Mouse (Mus musculus) embryonic facial prominence, embryonic 12.5 days (tissue): ENCODE measurements at regions not wholly inside any gene's neighbourhood (a gene's known extent, or its start where the extent isn't known, plus 50 kb on each side); places are given as distances from the start of the nearest gene placed in this dataset.

Source experiments
- ATAC-seq: fragments of 200-750 bp; cut with Nextera tagmentation; 2 replicates; pipeline ENCODE4 v1.8.0; 2017; ENCODE audit not compliant: insufficient number of reproducible peaks, insufficient read depth, low FRiP score, low TSS enrichment
- H3K27ac ChIP-seq: fragments of 300-500 bp; sonication (generic); 2 replicates; pipeline ENCODE4 v1.5.1; 2016; ENCODE audit warnings: mild to moderate bottlenecking
- H3K27me3 ChIP-seq: fragments of 300-500 bp; sonication (generic); 2 replicates; pipeline ENCODE4 v1.6.1; 2016; ENCODE audit warnings: mild to moderate bottlenecking, moderate library complexity
- H3K36me3 ChIP-seq: fragments of 300-500 bp; sonication (generic); 2 replicates; pipeline ENCODE4 v1.6.1; 2016; ENCODE audit warnings: mild to moderate bottlenecking
- H3K4me1 ChIP-seq: fragments of 300-500 bp; sonication (generic); 2 replicates; pipeline ENCODE4 v1.6.1; 2016
- H3K4me2 ChIP-seq: fragments of 300-500 bp; sonication (generic); replicated peaks from 2 replicates; pipeline ENCODE4 v1.6.1; 2016; ENCODE audit warnings: mild to moderate bottlenecking, moderate library complexity
- H3K4me3 ChIP-seq: fragments of 300-500 bp; sonication (generic); 2 replicates; pipeline ENCODE4 v1.5.1; 2016; ENCODE audit warnings: mild to moderate bottlenecking
- H3K9ac ChIP-seq: fragments of 300-500 bp; sonication (generic); 2 replicates; pipeline ENCODE4 v1.6.1; 2016; ENCODE audit warnings: mild to moderate bottlenecking, moderate library complexity
- H3K9me3 ChIP-seq: fragments of 300-500 bp; sonication (generic); 2 replicates; pipeline ENCODE4 v1.6.1; 2016; ENCODE audit warnings: mild to moderate bottlenecking, moderate library complexity
- WGBS: fragments of 180-500 bp; shearing (Covaris S2); methylation state at CpG from one replicate; pipeline ENCODE4 v1.1.7; 2016; 5-methylcytosine and 5-hydroxymethylcytosine counted together

DNA sequence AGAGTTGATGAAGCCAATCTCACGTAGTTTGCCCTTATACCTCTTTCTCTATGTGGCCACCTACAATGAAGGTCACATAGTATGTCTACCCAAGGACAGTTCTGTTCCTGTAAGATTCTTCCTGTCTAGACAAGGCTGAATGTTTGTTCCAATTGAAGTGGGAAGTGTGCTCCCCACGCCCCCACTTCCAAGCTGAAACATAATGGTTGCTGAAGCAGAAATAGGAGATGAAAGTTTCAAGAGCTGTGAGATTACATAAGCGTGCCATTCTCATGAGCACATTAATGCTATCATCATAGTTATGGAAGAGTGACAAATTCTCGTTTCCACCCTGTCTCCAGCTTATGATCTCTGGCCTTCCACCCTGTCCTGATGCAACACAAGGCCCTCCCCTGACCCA, 320.8 kb upstream of the Vstm2b start:
- H3K36me3 ChIP-seq: no peaks in the 10 kb centered on the region
- H3K4me1 ChIP-seq: no peaks in the 10 kb centered on the region
- H3K9me3 ChIP-seq: no peaks in the 10 kb centered on the region
- no peak overlapping the region for H3K27ac ChIP-seq
- WGBS: 81% methylated on average over 4 of the region's 4 CpGs
- no peaks in the 10 kb centered on the region for H3K27me3 ChIP-seq
- no peak overlapping the region for H3K9ac ChIP-seq
- no peak overlapping the region for H3K4me3 ChIP-seq
- no peak for ATAC-seq
- H3K4me2 ChIP-seq: no peak overlapping the region

GRCm38 (mm10) chr7:40620761-40621160, 277.4 kb upstream of the Vstm2b start:
- WGBS: 70% methylated on average over 3 of the region's 3 CpGs
- no peak overlapping the region for H3K4me3 ChIP-seq

GRCm38 (mm10) chr7:40622811-40623210, 275.3 kb upstream of the Vstm2b start:
- H3K9ac ChIP-seq: no peak overlapping the region
- H3K27me3 ChIP-seq: no peaks in the 10 kb centered on the region
- 49% methylated on average over 3 of the region's 3 CpGs for WGBS
- no peak for ATAC-seq
- no peaks in the 10 kb centered on the region for H3K9me3 ChIP-seq
- no peak overlapping the region for H3K4me2 ChIP-seq
- no peak overlapping the region for H3K27ac ChIP-seq
- H3K36me3 ChIP-seq: no peaks in the 10 kb centered on the region
- no peaks in the 10 kb centered on the region for H3K4me1 ChIP-seq
- H3K4me3 ChIP-seq: no peak overlapping the region

More at GRCm38 (mm10) chr7:40620761-40621160, 277.4 kb upstream of the Vstm2b start:
- Histone ChIP-seq H3K27ac (no peak overlapping the region), H3K27me3 (no peaks in the 10 kb centered on the region), H3K4me2 (no peak overlapping the region), H3K9me3 (no peaks in the 10 kb centered on the region), H3K4me1 (no peaks in the 10 kb centered on the region), H3K9ac (no peak overlapping the region), H3K36me3 (no peaks in the 10 kb centered on the region)
- no peak for ATAC-seq

DNA sequence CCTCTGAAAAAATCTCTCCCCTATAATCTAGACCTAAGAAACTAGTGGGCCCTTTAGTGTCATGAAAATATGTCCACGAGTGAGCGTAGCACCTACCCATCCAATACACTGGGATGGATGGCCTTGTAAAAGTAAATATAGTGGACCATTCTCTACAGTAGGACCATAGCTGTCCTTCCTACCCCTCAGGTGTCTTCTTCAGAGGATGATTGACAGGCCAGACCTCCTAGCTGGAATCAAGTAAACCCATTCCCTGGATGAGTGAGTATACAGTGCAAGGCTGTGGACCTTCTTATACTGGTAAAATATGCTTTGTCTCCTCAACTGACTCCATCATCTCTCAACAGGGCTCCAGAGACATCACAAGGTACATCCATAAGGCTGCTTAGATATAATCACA, 274.8 kb upstream of the Vstm2b start:
- Histone ChIP-seq H3K4me3 (no peak overlapping the region), H3K27me3 (no peaks in the 10 kb centered on the region), H3K4me1 (no peaks in the 10 kb centered on the region), H3K36me3 (no peaks in the 10 kb centered on the region), H3K4me2 (no peak overlapping the region), H3K27ac (no peak overlapping the region), H3K9ac (no peak overlapping the region), H3K9me3 (no peaks in the 10 kb centered on the region)
- ATAC-seq: no peak
- WGBS: 86% methylated on average over 2 of the region's 2 CpGs

GRCm38 (mm10) chr7:40636369-40636768, 261.8 kb upstream of the Vstm2b start:
- Histone ChIP-seq H3K4me3 (no peak overlapping the region), H3K4me1 (no peaks in the 10 kb centered on the region), H3K9ac (no peak overlapping the region), H3K27me3 (no peaks in the 10 kb centered on the region), H3K27ac (no peak overlapping the region), H3K36me3 (no peaks in the 10 kb centered on the region), H3K9me3 (no peaks in the 10 kb centered on the region), H3K4me2 (no peak overlapping the region)
- WGBS: 84% methylated on average over 3 of the region's 3 CpGs
- ATAC-seq: no peak

- no peak overlapping the region for H3K27ac ChIP-seq
- no peak overlapping the region for H3K4me3 ChIP-seq
- no peak overlapping the region for H3K9ac ChIP-seq
- H3K36me3 ChIP-seq: no peaks in the 10 kb centered on the region
- H3K4me1 ChIP-seq: no peaks in the 10 kb centered on the region
- H3K9me3 ChIP-seq: no peaks in the 10 kb centered on the region
- 58% methylated on average over 7 of the region's 7 CpGs for WGBS
- no peaks in the 10 kb centered on the region for H3K27me3 ChIP-seq
- no peak overlapping the region for H3K4me2 ChIP-seq
- ATAC-seq: no peak
Measured at GRCm38 (mm10) chr7:40654982-40655381, 243.1 kb upstream of the Vstm2b start.

- H3K36me3 ChIP-seq: no peaks in the 10 kb centered on the region
- no peak overlapping the region for H3K27ac ChIP-seq
- no peak overlapping the region for H3K4me2 ChIP-seq
- no peak overlapping the region for H3K4me3 ChIP-seq
- no peaks in the 10 kb centered on the region for H3K9me3 ChIP-seq
- 66% methylated on average over 2 of the region's 2 CpGs for WGBS
- H3K4me1 ChIP-seq: no peaks in the 10 kb centered on the region
- no peak for ATAC-seq
- no peaks in the 10 kb centered on the region for H3K27me3 ChIP-seq
- H3K9ac ChIP-seq: no peak overlapping the region
Measured at GRCm38 (mm10) chr7:40655391-40655790, 242.7 kb upstream of the Vstm2b start.

DNA sequence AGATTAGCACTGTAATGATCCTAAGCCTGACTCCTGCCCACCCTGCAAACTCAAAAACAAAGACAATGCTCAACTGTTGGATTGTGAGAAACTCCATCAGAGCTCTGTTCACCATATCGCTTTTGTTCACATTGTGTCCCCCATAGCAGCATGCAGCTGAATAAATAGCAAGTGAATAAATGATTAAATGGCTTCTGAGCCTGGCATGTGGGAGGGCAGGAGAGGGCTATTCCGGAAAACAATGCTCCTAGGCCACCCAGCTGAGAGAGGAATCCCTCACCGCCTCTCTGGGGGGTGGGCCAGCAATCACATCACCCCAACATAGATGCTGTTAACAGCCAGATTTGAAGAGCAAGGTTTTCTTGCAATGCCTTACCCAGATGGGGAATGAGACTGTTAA, 238.5 kb upstream of the Vstm2b start:
- no peaks in the 10 kb centered on the region for H3K27me3 ChIP-seq
- H3K9me3 ChIP-seq: no peaks in the 10 kb centered on the region
- no peaks in the 10 kb centered on the region for H3K36me3 ChIP-seq
- WGBS: 31% methylated on average over 3 of the region's 3 CpGs
- H3K4me1 ChIP-seq: no peaks in the 10 kb centered on the region
- no peak overlapping the region for H3K4me3 ChIP-seq
- no peak overlapping the region for H3K27ac ChIP-seq
- H3K9ac ChIP-seq: no peak overlapping the region
- no peak for ATAC-seq
- H3K4me2 ChIP-seq: no peak overlapping the region

GRCm38 (mm10) chr7:40663781-40664180, 234.3 kb upstream of the Vstm2b start:
- no peak for ATAC-seq
- no peaks in the 10 kb centered on the region for H3K9me3 ChIP-seq
- no peak overlapping the region for H3K4me2 ChIP-seq
- no peaks in the 10 kb centered on the region for H3K27me3 ChIP-seq
- H3K9ac ChIP-seq: no peak overlapping the region
- 81% methylated on average over 7 of the region's 7 CpGs for WGBS
- H3K4me3 ChIP-seq: no peak overlapping the region
- H3K27ac ChIP-seq: no peak overlapping the region
- H3K4me1 ChIP-seq: no peaks in the 10 kb centered on the region
- H3K36me3 ChIP-seq: no peaks in the 10 kb centered on the region

GRCm38 (mm10) chr7:40666625-40667024, 231.5 kb upstream of the Vstm2b start:
- Histone ChIP-seq H3K27me3 (no peaks in the 10 kb centered on the region), H3K4me3 (no peak overlapping the region), H3K9me3 (no peaks in the 10 kb centered on the region), H3K4me1 (no peaks in the 10 kb centered on the region), H3K9ac (no peak overlapping the region), H3K36me3 (no peaks in the 10 kb centered on the region), H3K27ac (no peak overlapping the region), H3K4me2 (no peak overlapping the region)
- no peak for ATAC-seq
- 93% methylated on average over 5 of the region's 5 CpGs for WGBS

- WGBS: 65% methylated on average over 5 of the region's 5 CpGs
Measured at GRCm38 (mm10) chr7:40670401-40670800, 227.7 kb upstream of the Vstm2b start.

GRCm38 (mm10) chr7:40671068-40671467, 227.1 kb upstream of the Vstm2b start:
- H3K9me3 ChIP-seq: no peaks in the 10 kb centered on the region
- no peak overlapping the region for H3K9ac ChIP-seq
- no peak for ATAC-seq
- H3K4me1 ChIP-seq: no peaks in the 10 kb centered on the region
- H3K36me3 ChIP-seq: no peaks in the 10 kb centered on the region
- H3K27ac ChIP-seq: no peak overlapping the region
- H3K4me3 ChIP-seq: no peak overlapping the region
- WGBS: 92% methylated on average over 4 of the region's 4 CpGs
- H3K4me2 ChIP-seq: no peak overlapping the region
- H3K27me3 ChIP-seq: no peaks in the 10 kb centered on the region

More at GRCm38 (mm10) chr7:40670401-40670800, 227.7 kb upstream of the Vstm2b start:
- no peak overlapping the region for H3K4me3 ChIP-seq
- H3K9ac ChIP-seq: no peak overlapping the region
- H3K36me3 ChIP-seq: no peaks in the 10 kb centered on the region
- no peak overlapping the region for H3K4me2 ChIP-seq
- H3K9me3 ChIP-seq: no peaks in the 10 kb centered on the region
- no peaks in the 10 kb centered on the region for H3K27me3 ChIP-seq
- no peak overlapping the region for H3K27ac ChIP-seq
- H3K4me1 ChIP-seq: no peaks in the 10 kb centered on the region
- ATAC-seq: no peak

- H3K4me2 ChIP-seq: no peak overlapping the region
- ATAC-seq: no peak
- no peaks in the 10 kb centered on the region for H3K27me3 ChIP-seq
- H3K9me3 ChIP-seq: no peaks in the 10 kb centered on the region
- H3K36me3 ChIP-seq: no peaks in the 10 kb centered on the region
- H3K9ac ChIP-seq: no peak overlapping the region
- no peak overlapping the region for H3K4me3 ChIP-seq
- no peaks in the 10 kb centered on the region for H3K4me1 ChIP-seq
- WGBS: 57% methylated on average over 1 of the region's 1 CpGs
- no peak overlapping the region for H3K27ac ChIP-seq
Measured at GRCm38 (mm10) chr7:40672348-40672747, 225.8 kb upstream of the Vstm2b start.
